Mouse (Mus musculus) hindbrain, embryonic 16.5 days (tissue): ENCODE measurements around the gene Nebl. TPM values are rescaled to one million over a fixed set of nuclear protein-coding genes. Genes with fewer than 3 reads are reported as not detected.

Source experiments
- ATAC-seq: fragments of 200-750 bp; cut with Nextera tagmentation; 2 replicates; pipeline ENCODE4 v1.8.0; 2017; ENCODE audit warnings: moderate TSS enrichment, moderate library complexity
- H3K27ac ChIP-seq: fragments of 300-500 bp; sonication (generic); 2 replicates; pipeline ENCODE4 v1.5.1; 2014; ENCODE audit warnings: low read depth, mild to moderate bottlenecking, control low read depth, low read length, moderate library complexity
- H3K27me3 ChIP-seq: fragments of 300-500 bp; sonication (generic); replicated peaks from 2 replicates; pipeline ENCODE4 v1.6.1; 2014; ENCODE audit warnings: low read length; ENCODE audit not compliant: control insufficient read depth, insufficient read depth
- H3K36me3 ChIP-seq: fragments of 300-500 bp; sonication (generic); 2 replicates; pipeline ENCODE4 v1.6.1; 2014; ENCODE audit warnings: mild to moderate bottlenecking, low read length, moderate library complexity, mixed read lengths; ENCODE audit not compliant: control insufficient read depth, insufficient read depth
- H3K4me1 ChIP-seq: fragments of 300-500 bp; sonication (generic); 2 replicates; pipeline ENCODE4 v1.6.1; 2014; ENCODE audit warnings: low read depth, low read length; ENCODE audit not compliant: control insufficient read depth, insufficient read depth
- H3K4me2 ChIP-seq: fragments of 300-500 bp; sonication (generic); 2 replicates; pipeline ENCODE4 v1.6.1; 2014; ENCODE audit warnings: mild to moderate bottlenecking, low read length, control low read depth, moderate library complexity
- H3K4me3 ChIP-seq: fragments of 300-500 bp; sonication (generic); 2 replicates; pipeline ENCODE4 v1.5.1; 2014; ENCODE audit warnings: mild to moderate bottlenecking, low read length, control low read depth, moderate library complexity
- H3K9ac ChIP-seq: fragments of 300-500 bp; sonication (generic); 2 replicates; pipeline ENCODE4 v1.6.1; 2014; ENCODE audit warnings: low read depth, mild to moderate bottlenecking, control low read depth, low read length, moderate library complexity
- H3K9me3 ChIP-seq: fragments of 300-500 bp; sonication (generic); 2 replicates; pipeline ENCODE4 v1.6.1; 2014; ENCODE audit warnings: mild to moderate bottlenecking, low read length, moderate library complexity; ENCODE audit not compliant: control insufficient read depth
- WGBS: fragments of 180-500 bp; shearing (Covaris S2); extraction: QIAGEN DNeasy Blood & Tissue Kit; methylation state at CpG from one replicate; pipeline ENCODE4 v1.1.7; 2014; 5-methylcytosine and 5-hydroxymethylcytosine counted together
- polyA plus RNA-seq: library from polyadenylated mRNA; unstranded; fragments of >200 nt; fragmentation: Nextera tagmentation; extraction: Ambion mirVana; gene quantifications from 2 replicates; pipeline ENCODE4 v1.2.1, GENCODE M21; 2015

Nebl gene
- polyA plus RNA-seq, 1 experiment from 2014 or later = 16.4 TPM

DNA sequence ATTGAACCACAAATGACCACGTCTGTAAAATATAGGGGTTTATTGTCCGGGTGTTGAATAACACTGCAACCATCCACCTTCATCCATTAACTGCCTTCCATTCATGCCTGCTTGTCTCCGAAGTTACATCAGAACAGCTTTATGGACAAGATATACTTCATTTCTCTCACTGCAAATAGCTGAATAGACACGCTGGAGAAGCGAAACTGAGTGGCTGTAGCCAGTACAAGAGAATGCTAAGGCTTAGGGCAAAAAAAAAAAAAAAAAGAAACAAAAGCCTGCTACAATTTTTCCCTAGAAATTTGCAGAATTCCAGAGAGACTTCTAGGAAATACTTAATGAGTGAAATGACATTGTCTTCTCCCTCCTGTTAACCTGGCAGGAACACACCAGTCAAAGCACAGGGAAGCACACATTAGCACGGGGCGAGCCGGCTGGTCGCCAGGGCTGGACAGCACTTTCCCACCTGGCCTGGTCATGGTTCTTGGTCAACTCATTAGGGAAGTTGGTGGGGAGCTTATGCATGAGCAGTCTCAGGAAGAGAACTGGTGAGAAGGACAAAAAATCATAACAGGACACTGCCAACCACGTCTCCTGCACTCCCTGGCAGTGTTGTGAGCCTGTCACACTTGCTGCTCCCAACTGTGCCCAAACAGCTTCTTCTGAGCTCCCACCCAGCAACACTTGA lies 81.0 kb downstream of the Nebl start:
- Histone ChIP-seq H3K4me3 (no peak overlapping the region), H3K4me1 (0 out of 2 replicates have a peak, but pooled peaks cover 2% of the 10 kb centered on the region), H3K9me3 (no peaks in the 10 kb centered on the region), H3K27me3 (no peaks in the 10 kb centered on the region), H3K4me2 (no peak overlapping the region), H3K27ac (no peak overlapping the region), H3K36me3 (no peaks in the 10 kb centered on the region), H3K9ac (no peak overlapping the region)
- WGBS = 53% methylated on average over 10 of the region's 10 CpGs
- peak; percentile 82 for ATAC-seq

DNA sequence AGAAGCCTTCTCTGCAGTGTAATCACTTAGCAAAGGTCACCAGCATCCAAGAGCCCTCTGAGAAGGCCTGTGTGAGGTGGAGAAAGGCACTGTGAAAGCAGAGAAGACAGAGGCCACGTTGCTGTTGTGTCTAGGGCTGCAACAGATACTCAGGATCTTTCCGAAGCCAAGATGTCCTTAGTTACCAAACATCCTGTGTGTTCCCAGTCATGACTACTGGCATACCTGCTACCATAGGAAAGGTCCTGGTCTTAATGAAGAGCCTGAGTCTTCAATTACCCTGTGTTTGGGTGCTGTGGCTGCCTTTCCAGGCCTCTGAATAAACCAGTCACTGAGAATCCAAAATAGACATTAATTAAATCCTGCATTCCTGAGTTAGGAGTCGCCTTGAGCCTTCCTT lies 81.5 kb downstream of the Nebl start:
- H3K4me3 ChIP-seq = no peak overlapping the region
- H3K4me1 ChIP-seq = 0 out of 2 replicates have a peak, but pooled peaks cover 2% of the 10 kb centered on the region
- no peaks in the 10 kb centered on the region for H3K9me3 ChIP-seq
- no peak overlapping the region for H3K27ac ChIP-seq
- 43% methylated on average over 3 of the region's 3 CpGs for WGBS
- ATAC-seq = no peak
- H3K27me3 ChIP-seq = no peaks in the 10 kb centered on the region
- H3K4me2 ChIP-seq = no peak overlapping the region
- H3K36me3 ChIP-seq = no peaks in the 10 kb centered on the region
- H3K9ac ChIP-seq = no peak overlapping the region

DNA sequence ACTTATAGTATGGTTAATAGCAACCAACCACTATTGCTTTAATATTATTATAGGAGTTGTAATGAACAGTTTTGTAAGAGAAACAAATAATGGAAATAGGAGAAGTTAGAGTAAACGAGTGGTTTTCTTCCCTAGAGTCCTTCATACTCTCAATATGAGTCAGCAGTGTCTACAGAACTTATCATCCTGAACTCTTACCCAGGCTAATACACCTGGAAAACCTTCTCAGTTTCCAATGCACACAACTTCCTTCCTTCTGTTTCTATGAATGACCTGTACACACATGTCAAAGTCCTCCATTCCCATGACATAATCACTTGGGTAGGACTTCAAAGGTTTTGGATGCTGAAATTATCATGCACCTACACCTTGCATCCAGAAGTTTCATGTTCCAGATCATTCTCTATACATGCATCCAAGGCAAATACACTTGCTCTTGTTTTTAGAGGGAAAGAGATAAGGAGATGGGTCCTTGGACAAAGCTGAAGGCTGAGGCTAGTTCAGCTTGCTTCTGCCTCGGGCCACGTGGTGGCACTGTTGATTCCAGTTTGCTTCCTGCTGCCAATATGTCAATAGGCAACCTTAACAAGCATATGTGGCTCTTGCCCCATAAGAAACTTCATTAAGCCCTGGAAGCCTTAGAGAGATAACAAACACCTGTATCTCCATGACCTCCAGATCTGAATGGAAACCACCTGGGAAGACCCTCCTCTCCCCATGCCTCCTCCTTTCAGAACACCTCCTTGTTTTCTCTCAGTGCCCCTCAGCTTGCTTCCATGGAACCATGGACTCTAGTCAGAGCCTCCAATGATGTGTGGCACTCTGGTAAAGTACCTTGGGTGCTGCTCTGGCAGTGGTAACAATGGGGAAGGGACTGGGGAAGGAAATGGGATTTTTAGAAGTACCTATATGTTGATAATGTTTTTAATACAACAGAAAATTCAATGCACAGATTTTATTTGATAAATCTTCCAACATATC lies 86.7 kb downstream of the Nebl start:
- no peaks in the 10 kb centered on the region for H3K27me3 ChIP-seq
- no peaks in the 10 kb centered on the region for H3K9me3 ChIP-seq
- H3K4me3 ChIP-seq = no peak overlapping the region
- H3K4me2 ChIP-seq = no peak overlapping the region
- peak; percentile 63; the same call in 1 of the 2 replicates for ATAC-seq
- H3K27ac ChIP-seq = no peak overlapping the region
- 27% methylated on average over 3 of the region's 3 CpGs for WGBS
- no peaks in the 10 kb centered on the region for H3K4me1 ChIP-seq
- no peak overlapping the region for H3K9ac ChIP-seq
- no peaks in the 10 kb centered on the region for H3K36me3 ChIP-seq

DNA sequence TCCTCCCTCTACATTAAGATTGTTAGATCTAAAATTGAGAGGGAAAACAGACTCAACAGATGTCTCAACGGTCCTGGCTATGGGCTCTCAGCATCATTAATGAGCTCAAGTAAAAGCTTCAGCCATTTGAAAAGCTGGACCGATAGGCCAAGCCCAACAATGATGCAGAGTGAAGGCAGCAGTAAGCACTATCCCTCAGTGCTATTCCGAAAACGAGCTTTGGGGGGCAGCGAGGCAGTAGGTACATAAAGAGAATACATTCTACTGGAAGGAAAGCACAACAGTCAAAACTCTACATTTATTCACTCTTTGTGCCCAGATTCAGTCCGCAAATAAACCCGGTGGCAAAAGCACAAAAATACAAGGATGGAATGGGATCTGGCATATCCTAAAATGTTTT lies 87.4 kb downstream of the Nebl start:
- H3K9ac ChIP-seq = no peak overlapping the region
- no peak for ATAC-seq
- no peak overlapping the region for H3K4me2 ChIP-seq
- no peaks in the 10 kb centered on the region for H3K4me1 ChIP-seq
- H3K36me3 ChIP-seq = no peaks in the 10 kb centered on the region
- H3K27me3 ChIP-seq = no peaks in the 10 kb centered on the region
- no peaks in the 10 kb centered on the region for H3K9me3 ChIP-seq
- H3K4me3 ChIP-seq = no peak overlapping the region
- H3K27ac ChIP-seq = no peak overlapping the region
- WGBS = 56% methylated on average over 7 of the region's 7 CpGs

DNA sequence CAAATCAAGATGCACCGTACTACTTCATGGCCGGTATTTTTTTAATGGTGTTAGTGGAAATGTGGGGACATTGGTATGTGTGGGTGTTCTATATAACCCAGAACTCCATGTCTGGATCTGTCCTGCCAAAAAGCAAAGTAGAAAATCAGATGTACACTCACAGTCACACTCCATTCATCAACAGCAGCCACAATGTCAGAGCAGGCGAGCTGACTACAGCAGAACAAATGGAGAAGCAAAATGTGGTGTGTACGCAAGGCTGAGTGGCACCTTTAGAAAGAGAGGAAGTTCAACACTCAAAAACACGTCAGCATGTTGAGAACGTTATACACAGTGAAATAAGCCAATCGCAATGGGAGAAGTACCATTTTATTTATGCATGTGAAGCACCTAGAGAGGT lies 88.5 kb downstream of the Nebl start:
- Histone ChIP-seq H3K27ac (no peak overlapping the region), H3K36me3 (no peaks in the 10 kb centered on the region), H3K4me2 (no peak overlapping the region), H3K9me3 (no peaks in the 10 kb centered on the region), H3K9ac (no peak overlapping the region), H3K4me1 (no peaks in the 10 kb centered on the region), H3K4me3 (no peak overlapping the region), H3K27me3 (no peaks in the 10 kb centered on the region)
- 82% methylated on average over 7 of the region's 7 CpGs for WGBS
- no peak for ATAC-seq

DNA sequence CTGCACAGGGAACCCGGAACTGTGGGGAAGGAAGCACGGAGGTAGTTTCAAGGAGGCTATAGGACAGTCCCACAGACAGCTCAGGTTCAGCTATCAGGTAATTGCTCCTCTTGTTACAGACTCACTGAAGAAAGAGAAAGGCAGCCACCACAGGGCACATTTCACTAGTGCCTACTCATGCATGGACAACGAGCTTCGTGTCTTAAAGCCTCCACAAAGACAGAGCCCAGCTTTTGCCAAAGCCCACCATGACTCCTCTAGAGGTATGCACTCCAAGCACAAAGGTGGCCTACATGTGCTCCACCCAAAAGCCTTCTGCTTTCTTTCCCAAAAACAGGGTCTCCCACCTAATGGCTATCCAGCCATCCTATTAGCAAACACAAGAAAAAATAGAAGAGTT lies 90.4 kb downstream of the Nebl start:
- no peak overlapping the region for H3K4me2 ChIP-seq
- H3K27me3 ChIP-seq = no peaks in the 10 kb centered on the region
- no peak for ATAC-seq
- no peaks in the 10 kb centered on the region for H3K4me1 ChIP-seq
- H3K9ac ChIP-seq = no peak overlapping the region
- WGBS = 75% methylated on average over 4 of the region's 4 CpGs
- H3K9me3 ChIP-seq = no peaks in the 10 kb centered on the region
- no peak overlapping the region for H3K27ac ChIP-seq
- H3K36me3 ChIP-seq = no peaks in the 10 kb centered on the region
- no peak overlapping the region for H3K4me3 ChIP-seq

DNA sequence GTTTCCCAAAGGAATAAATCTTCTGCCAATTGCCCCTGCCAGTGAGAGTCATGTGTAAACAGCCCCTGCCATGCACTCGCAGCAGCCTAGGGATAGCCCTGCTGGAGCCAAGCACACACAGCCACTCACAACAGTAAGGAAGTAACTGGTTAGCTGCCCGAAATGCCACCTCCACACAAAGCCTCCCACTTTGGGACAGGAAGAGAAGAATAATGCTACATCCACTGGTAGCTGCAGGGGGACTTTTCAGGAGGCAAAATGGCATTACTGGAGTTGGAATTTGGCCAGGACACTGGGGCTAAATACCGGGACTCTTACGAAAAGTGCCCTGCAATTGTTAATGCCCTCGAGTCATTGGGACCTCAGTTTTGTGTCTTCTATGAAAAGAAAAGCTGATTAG lies 92.6 kb downstream of the Nebl start:
- H3K9me3 ChIP-seq = no peaks in the 10 kb centered on the region
- ATAC-seq = peak; percentile 81

DNA sequence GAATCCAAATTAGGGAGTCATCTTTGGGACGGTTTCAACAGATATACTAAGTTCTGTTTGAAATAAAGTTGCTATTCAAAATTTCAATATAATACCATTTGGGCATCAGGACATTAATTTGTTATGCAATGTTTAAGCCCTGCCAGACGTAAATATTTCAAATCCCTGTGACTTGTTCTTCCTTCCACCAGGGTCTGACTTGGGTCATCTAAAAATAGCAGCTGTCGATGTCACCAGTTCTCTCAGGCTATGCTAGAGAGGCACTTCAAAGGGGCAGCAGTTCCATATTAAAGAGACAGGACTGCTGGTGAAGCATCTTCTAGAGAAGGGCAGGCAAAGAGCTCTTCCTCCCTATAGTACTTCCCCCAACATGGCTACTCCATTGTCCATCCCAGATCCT lies 107.3 kb downstream of the Nebl start:
- no peak overlapping the region for H3K9ac ChIP-seq
- no peaks in the 10 kb centered on the region for H3K27me3 ChIP-seq
- H3K9me3 ChIP-seq = no peaks in the 10 kb centered on the region
- no peaks in the 10 kb centered on the region for H3K36me3 ChIP-seq
- WGBS = 75% methylated on average over 3 of the region's 3 CpGs
- no peak overlapping the region for H3K27ac ChIP-seq
- no peaks in the 10 kb centered on the region for H3K4me1 ChIP-seq
- no peak overlapping the region for H3K4me2 ChIP-seq
- no peak overlapping the region for H3K4me3 ChIP-seq
- ATAC-seq = no peak

More for the DNA sequence above, 92.6 kb downstream of the Nebl start:
- WGBS = 27% methylated on average over 5 of the region's 5 CpGs
- no peaks in the 10 kb centered on the region for H3K36me3 ChIP-seq
- no peaks in the 10 kb centered on the region for H3K27me3 ChIP-seq
- H3K4me1 ChIP-seq = no peaks in the 10 kb centered on the region
- no peak overlapping the region for H3K9ac ChIP-seq
- no peak overlapping the region for H3K4me3 ChIP-seq
- no peak overlapping the region for H3K27ac ChIP-seq
- no peak overlapping the region for H3K4me2 ChIP-seq

DNA sequence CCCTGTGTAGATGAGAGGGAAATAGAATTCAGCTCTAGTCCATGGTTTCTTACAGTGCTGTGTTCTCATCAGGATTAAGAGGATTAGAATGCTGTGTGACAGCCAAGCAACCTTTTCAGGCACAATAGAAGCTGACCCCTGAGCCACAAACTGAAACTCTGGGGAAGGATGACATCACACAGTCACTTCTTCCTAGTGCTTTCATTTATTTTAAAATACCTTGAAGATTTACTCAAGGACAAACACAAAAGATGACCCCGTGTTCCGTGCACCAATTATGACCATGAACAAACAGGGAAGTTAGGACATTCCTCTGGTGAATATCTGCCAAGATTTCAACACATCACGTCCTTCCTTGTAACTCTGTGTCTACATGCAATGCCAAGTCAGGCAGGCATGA lies 121.0 kb downstream of the Nebl start:
- H3K4me2 ChIP-seq = no peak overlapping the region
- WGBS = 68% methylated on average over 3 of the region's 3 CpGs
- H3K9ac ChIP-seq = no peak overlapping the region
- H3K4me3 ChIP-seq = no peak overlapping the region
- no peak for ATAC-seq
- H3K4me1 ChIP-seq = no peaks in the 10 kb centered on the region
- H3K36me3 ChIP-seq = no peaks in the 10 kb centered on the region
- no peaks in the 10 kb centered on the region for H3K27me3 ChIP-seq
- H3K9me3 ChIP-seq = no peaks in the 10 kb centered on the region
- H3K27ac ChIP-seq = no peak overlapping the region
